Mouse (Mus musculus): ENCODE results near the gene Sesn2.
"Not testable (repeated sequence)": the region's sequence is repeated elsewhere in the genome, so short reads cannot be mapped to it uniquely, and the experiment has no call there.

Sesn2 gene

GRCm38 (mm10) chr4:132510352-132510798 is at the start of gene Sesn2:
TSS of gene Sesn2 (minus strand) at chr4:132510501.
- in situ Hi-C loops (cut with MboI; ENCODE audit: unreplicated experiment in 2 of 2) = loop anchor here (5.0 to 25.0 kb wide), 10 partner anchors 48 to 1548 kb away; partner anchors contain the start of genes Phactr4 (in 2 of the 2) and Med18 (in 1 of the 2)

GRCm38 (mm10) chr4:132555550-132555949 is 45.2 kb upstream of the Sesn2 start:
- in situ Hi-C loops (cut with MboI; ENCODE audit: unreplicated experiment in 2 of 2) = not testable (repeated sequence)

- in situ Hi-C loops (cut with MboI; ENCODE audit: unreplicated experiment in 2 of 2) = no loop called here
Measured at GRCm38 (mm10) chr4:132554653-132555052, 44.4 kb upstream of the Sesn2 start.

GRCm38 (mm10) chr4:132554221-132554620 is 43.9 kb upstream of the Sesn2 start:
- in situ Hi-C loops (cut with MboI; ENCODE audit: unreplicated experiment in 2 of 2) = no loop called here

GRCm38 (mm10) chr4:132545851-132546250 is 35.5 kb upstream of the Sesn2 start:
- in situ Hi-C loops (cut with MboI; ENCODE audit: unreplicated experiment in 2 of 2) = loop anchor here (5.0 kb wide), 5 partner anchors 91 to 381 kb away; partner anchors contain the start of genes Eya3 (in 2 of the 2) and Ppp1r8 (in 1 of the 2)

- in situ Hi-C loops (cut with MboI; ENCODE audit: unreplicated experiment in 2 of 2) = loop anchor here in 1 of 2 experiments (5.0 kb wide), 1 partner anchor 385 kb away; no protein-coding TSS in a partner anchor
Measured at GRCm38 (mm10) chr4:132542724-132543123, 32.4 kb upstream of the Sesn2 start.

GRCm38 (mm10) chr4:132541413-132541812 is 31.1 kb upstream of the Sesn2 start:
- in situ Hi-C loops (cut with MboI; ENCODE audit: unreplicated experiment in 2 of 2) = loop anchor here in 1 of 2 experiments (5.0 kb wide), 1 partner anchor 386 kb away; no protein-coding TSS in a partner anchor

- in situ Hi-C loops (cut with MboI; ENCODE audit: unreplicated experiment in 2 of 2) = no loop called here
Measured at GRCm38 (mm10) chr4:132539481-132539880, 29.2 kb upstream of the Sesn2 start.

GRCm38 (mm10) chr4:132535406-132536121 is 25.3 kb upstream of the Sesn2 start, which contains the start of gene Dnajc8:
TSS of gene Dnajc8 (plus strand) at chr4:132535550.
- in situ Hi-C loops (cut with MboI; ENCODE audit: unreplicated experiment in 2 of 2) = no loop called here

DNA sequence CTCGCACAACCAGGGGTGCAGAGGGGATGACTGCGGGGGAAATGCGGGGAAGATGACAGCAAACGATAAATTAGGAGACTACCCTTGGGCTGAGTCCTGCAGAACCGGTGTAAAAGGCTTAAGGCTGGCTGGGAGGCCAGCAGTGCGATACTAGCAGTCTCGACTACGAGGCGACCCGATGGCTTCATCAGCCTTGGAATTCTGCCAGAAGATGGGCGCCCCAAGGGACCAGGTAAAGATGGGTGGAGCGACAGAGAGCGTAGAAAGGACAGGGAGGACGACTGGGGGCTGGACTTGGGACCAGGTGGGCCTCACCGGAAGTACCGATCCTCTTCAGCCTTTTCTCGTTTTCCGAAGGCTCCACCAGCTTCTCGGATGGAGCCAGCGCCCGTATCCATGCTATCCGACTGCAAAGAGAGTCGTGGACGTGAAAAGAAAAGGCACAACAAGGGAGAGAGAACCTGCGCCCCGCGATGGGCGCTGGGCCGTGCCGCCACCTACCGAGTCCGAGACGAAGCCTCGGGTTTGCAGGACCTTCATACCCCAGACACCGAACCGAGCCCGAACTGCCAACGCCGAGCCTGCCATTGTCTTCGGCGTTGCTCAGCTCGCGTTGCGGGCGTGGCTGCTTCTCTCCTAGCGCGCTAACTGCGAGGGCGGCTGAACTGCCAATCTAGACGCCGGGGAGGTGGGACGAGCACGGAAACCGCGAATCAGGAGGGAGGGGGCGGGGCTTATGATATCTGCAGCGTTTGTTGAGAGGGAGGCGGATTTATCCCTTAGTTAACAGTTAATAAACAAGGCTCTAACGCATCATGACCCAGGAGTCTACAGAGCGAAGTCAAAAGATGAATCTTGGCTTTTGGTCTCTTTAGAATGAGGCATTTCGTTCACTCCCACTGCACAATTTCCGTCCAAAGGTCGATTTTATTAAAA is 22.9 kb upstream of the Sesn2 start, which contains the start of gene Atpif1:
TSS of gene Atpif1 (minus strand) at position 679 of the 936 bp plus-strand sequence.
- in situ Hi-C loops (cut with MboI; ENCODE audit: unreplicated experiment in 2 of 2) = no loop called here

- in situ Hi-C loops (cut with MboI; ENCODE audit: unreplicated experiment in 2 of 2) = no loop called here
Measured at GRCm38 (mm10) chr4:132532496-132532895, 22.2 kb upstream of the Sesn2 start.

DNA sequence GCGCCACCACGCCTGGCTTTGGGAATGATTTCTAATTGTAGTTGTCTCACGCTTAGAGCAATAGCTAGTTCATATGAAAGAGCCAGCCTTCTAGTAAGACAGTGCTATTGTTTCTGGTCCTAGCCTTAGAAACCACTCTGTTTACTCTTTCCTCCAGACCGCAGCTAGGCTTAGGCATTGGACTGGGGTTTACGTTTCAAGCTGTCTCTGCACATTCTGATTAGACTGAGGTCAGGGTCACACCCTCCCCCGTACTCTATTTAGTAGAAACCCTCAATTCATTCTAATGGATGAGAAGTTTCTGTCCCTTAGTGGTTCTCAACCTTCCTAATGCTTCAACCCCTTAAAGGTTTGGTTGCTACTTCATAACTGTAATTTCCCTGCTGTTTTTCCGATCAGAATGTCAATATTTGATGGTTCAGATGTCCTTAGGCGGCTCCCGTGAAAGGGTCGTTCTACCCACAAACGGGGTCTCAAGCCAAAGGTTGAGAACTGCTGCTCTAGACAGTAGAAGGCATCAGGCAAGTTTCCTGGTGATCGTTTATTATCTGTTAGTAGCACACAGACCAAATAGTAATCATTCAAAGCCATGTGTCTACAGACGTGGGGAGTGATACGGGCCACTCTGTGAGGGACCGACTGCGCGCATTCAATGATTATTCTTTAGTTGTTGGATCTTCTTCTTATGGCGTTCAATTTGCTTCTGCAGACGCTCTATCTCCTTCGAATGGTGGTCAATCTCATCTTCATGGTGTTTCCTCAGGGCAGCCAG is 19.9 kb upstream of the Sesn2 start:
- in situ Hi-C loops (cut with MboI; ENCODE audit: unreplicated experiment in 2 of 2) = no loop called here

GRCm38 (mm10) chr4:132529344-132529743 is 19.0 kb upstream of the Sesn2 start:
- in situ Hi-C loops (cut with MboI; ENCODE audit: unreplicated experiment in 2 of 2) = no loop called here

GRCm38 (mm10) chr4:132527917-132528522 is 17.7 kb upstream of the Sesn2 start:
- in situ Hi-C loops (cut with MboI; ENCODE audit: unreplicated experiment in 2 of 2) = no loop called here

DNA sequence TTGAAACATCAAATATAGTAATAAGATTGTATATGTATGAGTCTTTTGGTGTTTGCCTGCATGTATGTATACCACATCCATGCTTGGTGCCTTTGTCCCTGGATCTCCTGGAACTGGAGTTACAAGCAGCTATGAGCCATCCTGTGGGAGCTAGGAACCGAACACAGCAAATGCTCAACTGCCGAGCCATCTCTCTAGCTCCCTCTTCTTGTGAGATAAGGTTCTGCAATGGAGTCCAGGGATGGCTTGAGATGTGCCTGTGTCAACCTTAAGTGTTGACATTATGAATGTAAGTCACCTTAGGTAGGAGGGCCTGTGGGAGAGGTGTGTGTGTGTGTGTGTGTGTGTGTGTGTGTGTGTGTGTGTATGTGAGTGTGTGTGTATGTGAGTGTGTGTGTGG is 16.4 kb upstream of the Sesn2 start:
- in situ Hi-C loops (cut with MboI; ENCODE audit: unreplicated experiment in 2 of 2) = no loop called here

GRCm38 (mm10) chr4:132524808-132525207 is 14.5 kb upstream of the Sesn2 start:
- in situ Hi-C loops (cut with MboI; ENCODE audit: unreplicated experiment in 2 of 2) = loop anchor here (25.0 kb wide), 2 partner anchors 538 to 1563 kb away; no protein-coding TSS in a partner anchor

- in situ Hi-C loops (cut with MboI; ENCODE audit: unreplicated experiment in 2 of 2) = loop anchor here (25.0 kb wide), 2 partner anchors 537 to 1562 kb away; no protein-coding TSS in a partner anchor
Measured at GRCm38 (mm10) chr4:132524321-132524741, 14.0 kb upstream of the Sesn2 start.

- in situ Hi-C loops (cut with MboI; ENCODE audit: unreplicated experiment in 2 of 2) = loop anchor here (10.0 to 25.0 kb wide), 3 partner anchors 324 to 1557 kb away; no protein-coding TSS in a partner anchor
Measured at GRCm38 (mm10) chr4:132519188-132519587, 8.9 kb upstream of the Sesn2 start.

- in situ Hi-C loops (cut with MboI; ENCODE audit: unreplicated experiment in 2 of 2) = loop anchor here (10.0 to 25.0 kb wide), 3 partner anchors 323 to 1556 kb away; no protein-coding TSS in a partner anchor
Measured at GRCm38 (mm10) chr4:132518066-132518465, 7.8 kb upstream of the Sesn2 start.

Measured in v-Abl transformed pro-B cells (cell line).